In genomic region chr4:58351590-58351989, GRCm38 (mm10) we compare ENCODE assay signal across 22 mouse cellular contexts.
DNase-seq lines count a peak whose midpoint lies in the region; ATAC-seq and TF ChIP-seq lines count a peak whose summit lies in the region.
"Had no signal": no experiment of that assay in that cellular context is flagged by ENCODE, and none has a peak within 500 bp of the region (broad histone marks: within the 10 kb centered on the region; RNA-seq: fewer than 3 reads in every experiment).

No protein-coding gene starts in this region.

- peaks cover 3 to 4% of the 10 kb centered on the region in 2 experiments; a peak in 1 of 4 replicates for H3K4me1 ChIP-seq in heart, embryonic 14.5 days (ENCODE audit: control insufficient read depth in 2 of 2, insufficient read depth in 2 of 2, low read length in 2 of 2)
- no peaks in the 10 kb centered on the region for H3K4me1 ChIP-seq in kidney, embryonic 14.5 days (ENCODE audit: control insufficient read depth, insufficient read depth, low read length)
- H3K4me1 ChIP-seq in liver, postnatal 0 days (ENCODE audit: insufficient read depth), result no peaks in the 10 kb centered on the region
- H3K4me1 ChIP-seq: embryonic facial prominence, embryonic 15.5 days; forebrain, embryonic 15.5 days had no signal

- ATAC-seq in heart, embryonic 14.5 days (ENCODE audit: insufficient number of reproducible peaks, insufficient read depth, low FRiP score, low read depth), result no peak
- no peak for ATAC-seq in kidney, embryonic 14.5 days (ENCODE audit: low FRiP score, low TSS enrichment)
- ATAC-seq in liver, postnatal 0 days, result peak; percentile 27; the same call in 1 of the 2 replicates
- ATAC-seq: forebrain, embryonic 15.5 days had no signal

- peak overlapping the region; percentile 5; the same call in 1 of the 2 replicates for H3K4me2 ChIP-seq in heart, embryonic 14.5 days (ENCODE audit: low read length)
- no peak overlapping the region for H3K4me2 ChIP-seq in kidney, embryonic 14.5 days (replicated peaks; ENCODE audit: low read depth, low read length)
- no peak overlapping the region for H3K4me2 ChIP-seq in liver, postnatal 0 days (ENCODE audit: low read depth, low read length)
- H3K4me2 ChIP-seq: embryonic facial prominence, embryonic 15.5 days; forebrain, embryonic 15.5 days; heart, embryonic 12.5 days; hindbrain, embryonic 14.5 days had no signal

- 55% methylated on average over 5 of the region's 5 CpGs for WGBS in heart, embryonic 14.5 days
- WGBS in kidney, embryonic 14.5 days, result 74% methylated on average over 5 of the region's 5 CpGs
- WGBS in liver, postnatal 0 days (ENCODE audit: insufficient replicate concordance), result 72% methylated on average over 5 of the region's 5 CpGs

- no peaks in the 10 kb centered on the region for H3K36me3 ChIP-seq in heart, embryonic 14.5 days (ENCODE audit: control insufficient read depth, insufficient read depth, low read length)
- no peaks in the 10 kb centered on the region for H3K36me3 ChIP-seq in kidney, embryonic 14.5 days (ENCODE audit: control insufficient read depth, insufficient read depth, low read length)
- H3K36me3 ChIP-seq in liver, postnatal 0 days (replicated peaks; ENCODE audit: insufficient read depth, low read length), result no peaks in the 10 kb centered on the region
- H3K36me3 ChIP-seq: embryonic facial prominence, embryonic 15.5 days; forebrain, embryonic 10.5 days; forebrain, embryonic 15.5 days; heart, embryonic 12.5 days had no signal

- DNase-seq in heart, postnatal 10 days, result no peak
- DNase-seq in kidney, adult 8-10 months, result peak; percentile 5 to 6
- DNase-seq in liver, postnatal 0 days, result no peak
- DNase-seq in liver, result no peak
- DNase-seq in kidney, postnatal 36 days, result peak; percentile 5 to 11
- DNase-seq in left cerebral cortex, postnatal 10 days (ENCODE audit: extremely low spot score in 1 of 2, low spot score in 2 of 2), result no peak
- DNase-seq: adrenal gland, adult 2 months; adrenal gland, postnatal 25 days; cerebellum, adult 18-20 months; cerebellum, adult 9-11 months; cerebellum, postnatal 36 days; embryo, embryonic 11 days; gastrocnemius, postnatal 10 days; heart, postnatal 14 days had no signal

- no peaks in the 10 kb centered on the region for H3K9me3 ChIP-seq in heart, embryonic 14.5 days (ENCODE audit: control insufficient read depth, low read length)
- no peaks in the 10 kb centered on the region for H3K9me3 ChIP-seq in kidney, embryonic 14.5 days (ENCODE audit: control insufficient read depth, low read length)
- H3K9me3 ChIP-seq in liver, postnatal 0 days (ENCODE audit: low read length), result no peaks in the 10 kb centered on the region
- H3K9me3 ChIP-seq: embryonic facial prominence, embryonic 15.5 days; forebrain, embryonic 10.5 days; forebrain, embryonic 15.5 days; heart, embryonic 12.5 days had no signal

- intact Hi-C loops in heart, postnatal 10 days (cut with DNase I), result no loop called here
- intact Hi-C loops in left cerebral cortex, postnatal 10 days (cut with DNase I), result no loop called here

- H3K9ac ChIP-seq in heart, embryonic 14.5 days (ENCODE audit: low read length), result no peak overlapping the region
- no peak overlapping the region for H3K9ac ChIP-seq in kidney, embryonic 14.5 days (ENCODE audit: low read depth, low read length)
- no peak overlapping the region for H3K9ac ChIP-seq in liver, postnatal 0 days (replicated peaks)
- H3K9ac ChIP-seq: embryonic facial prominence, embryonic 15.5 days; forebrain, embryonic 15.5 days; heart, embryonic 12.5 days; hindbrain, embryonic 14.5 days had no signal

- no peak overlapping the region for H3K27ac ChIP-seq in heart, embryonic 14.5 days (replicated peaks in 1 of 2; ENCODE audit: control insufficient read depth in 1 of 2, insufficient read depth in 1 of 2, low read depth in 2 of 2, low read length in 2 of 2)
- H3K27ac ChIP-seq in kidney, embryonic 14.5 days (ENCODE audit: low read depth, low read length), result no peak overlapping the region
- no peak overlapping the region for H3K27ac ChIP-seq in liver, postnatal 0 days (ENCODE audit: low read depth)
- H3K27ac ChIP-seq: embryonic facial prominence, embryonic 15.5 days; forebrain, embryonic 10.5 days; forebrain, embryonic 15.5 days; hindbrain, embryonic 14.5 days had no signal

- no peaks in the 10 kb centered on the region for H3K27me3 ChIP-seq in heart, embryonic 14.5 days (ENCODE audit: control insufficient read depth, insufficient read depth, low read length)
- no peaks in the 10 kb centered on the region for H3K27me3 ChIP-seq in kidney, embryonic 14.5 days (ENCODE audit: control insufficient read depth, insufficient read depth, low read length)
- H3K27me3 ChIP-seq in liver, postnatal 0 days (ENCODE audit: insufficient read depth, low read length), result no peaks in the 10 kb centered on the region
- H3K27me3 ChIP-seq: embryonic facial prominence, embryonic 15.5 days; forebrain, embryonic 15.5 days; heart, embryonic 12.5 days had no signal

- H3K4me3 ChIP-seq in heart, embryonic 14.5 days (ENCODE audit: control insufficient read depth in 1 of 2, insufficient read depth in 1 of 2, low read depth in 1 of 2, low read length in 2 of 2), result no peak overlapping the region
- no peak overlapping the region for H3K4me3 ChIP-seq in kidney, embryonic 14.5 days (ENCODE audit: low read length)
- no peak overlapping the region for H3K4me3 ChIP-seq in liver, postnatal 0 days (ENCODE audit: low read depth, low read length)
- H3K4me3 ChIP-seq: embryonic facial prominence, embryonic 15.5 days; erythroblast, embryonic 14.5 days; forebrain, embryonic 10.5 days; forebrain, embryonic 15.5 days; heart, embryonic 12.5 days had no signal

- TF ChIP-seq CTCF in liver, postnatal 0 days (IDR thresholded peaks at IDR 0.05; ENCODE audit: low read depth), result no peak

- TF ChIP-seq EP300 in liver, postnatal 0 days (IDR thresholded peaks at IDR 0.05; ENCODE audit: low read depth), result no peak

Comparison
In these comparisons a context has a peak if more than half of its experiments do, and no peak if none do; other contexts are left out.
1. DNase-seq: peak in kidney, adult 8-10 months (2 of 2) and kidney, postnatal 36 days (2 of 2); none in heart, postnatal 10 days (0 of 2), liver, postnatal 0 days (single experiment), liver (single experiment) and left cerebral cortex, postnatal 10 days (0 of 2).